Mouse (Mus musculus) heart, embryonic 15.5 days (tissue): Measurements from ENCODE around the gene Pmepa1. TPM values are rescaled to one million over a fixed set of nuclear protein-coding genes. Genes with fewer than 3 reads are reported as not detected.

ENCODE experiments used
- ATAC-seq: fragments of 200-750 bp; cut with Nextera tagmentation; replicated peaks from 2 replicates; pipeline ENCODE4 v1.8.0; 2017; ENCODE audit warnings: low read depth, moderate TSS enrichment; ENCODE audit not compliant: insufficient number of reproducible peaks, insufficient read depth, low FRiP score
- H3K27ac ChIP-seq: fragments of 300-500 bp; sonication (generic); 2 replicates; pipeline ENCODE4 v1.5.1; 2015; ENCODE audit warnings: mild to moderate bottlenecking, inconsistent platforms
- H3K27me3 ChIP-seq: fragments of 300-500 bp; sonication (generic); 2 replicates; pipeline ENCODE4 v1.6.1; 2015; ENCODE audit warnings: inconsistent platforms
- H3K36me3 ChIP-seq: fragments of 300-500 bp; sonication (generic); 2 replicates; pipeline ENCODE4 v1.6.1; 2015; ENCODE audit warnings: mild to moderate bottlenecking, inconsistent platforms
- H3K4me1 ChIP-seq: fragments of 300-500 bp; sonication (generic); replicated peaks from 2 replicates; pipeline ENCODE4 v1.6.1; 2015; ENCODE audit warnings: inconsistent platforms
- H3K4me2 ChIP-seq: fragments of 300-500 bp; sonication (generic); 2 replicates; pipeline ENCODE4 v1.6.1; 2015; ENCODE audit warnings: inconsistent platforms, mild to moderate bottlenecking, moderate library complexity
- H3K4me3 ChIP-seq: fragments of 300-500 bp; sonication (generic); 2 replicates; pipeline ENCODE4 v1.5.1; 2015; ENCODE audit warnings: mild to moderate bottlenecking, inconsistent platforms
- H3K9ac ChIP-seq: fragments of 300-500 bp; sonication (generic); 2 replicates; pipeline ENCODE4 v1.6.1; 2015; ENCODE audit warnings: mild to moderate bottlenecking, inconsistent platforms
- H3K9me3 ChIP-seq: fragments of 300-500 bp; sonication (generic); replicated peaks from 2 replicates; pipeline ENCODE4 v1.6.1; 2016; ENCODE audit warnings: inconsistent platforms
- WGBS: fragments of 180-500 bp; shearing (Covaris S2); methylation state at CpG from one replicate; pipeline ENCODE4 v1.1.7; 2015; ENCODE audit warnings: mixed read lengths; 5-methylcytosine and 5-hydroxymethylcytosine counted together
- polyA plus RNA-seq: library from polyadenylated mRNA; unstranded; fragments of >200 nt; fragmentation: Nextera tagmentation; extraction: Ambion mirVana; gene quantifications from 2 replicates; pipeline ENCODE4 v1.2.1, GENCODE M21; 2015

Gene Pmepa1
- polyA plus RNA-seq, 1 experiment from 2014 or later, result 4.6 TPM

DNA sequence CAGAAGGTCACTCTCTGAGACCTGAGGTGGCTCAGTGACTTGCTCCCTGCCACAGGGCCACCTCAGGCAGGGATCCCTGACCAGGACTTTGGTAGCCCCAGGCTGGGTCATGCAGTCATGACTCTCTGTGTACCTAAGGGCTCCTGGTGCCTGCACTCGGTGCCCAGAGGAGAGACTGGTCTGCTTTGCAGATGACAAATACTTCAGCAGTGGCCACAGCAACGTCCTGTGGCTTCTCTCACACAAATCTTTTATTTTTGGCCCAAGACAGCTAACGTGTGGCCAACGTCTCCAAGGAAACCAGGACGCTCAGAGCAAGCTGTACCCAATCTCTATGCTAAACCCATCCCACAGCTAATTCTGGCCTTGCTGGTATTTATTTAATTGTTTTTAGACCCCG is 16.7 kb upstream of the Pmepa1 start:
- no peak overlapping the region for H3K4me2 ChIP-seq
- no peak overlapping the region for H3K9ac ChIP-seq
- H3K27me3 ChIP-seq, result no peaks in the 10 kb centered on the region
- no peaks in the 10 kb centered on the region for H3K9me3 ChIP-seq
- H3K4me1 ChIP-seq, result no peaks in the 10 kb centered on the region
- H3K36me3 ChIP-seq, result no peaks in the 10 kb centered on the region
- H3K4me3 ChIP-seq, result no peak overlapping the region
- 67% methylated on average over 6 of the region's 6 CpGs for WGBS
- ATAC-seq, result no peak
- H3K27ac ChIP-seq, result no peak overlapping the region

DNA sequence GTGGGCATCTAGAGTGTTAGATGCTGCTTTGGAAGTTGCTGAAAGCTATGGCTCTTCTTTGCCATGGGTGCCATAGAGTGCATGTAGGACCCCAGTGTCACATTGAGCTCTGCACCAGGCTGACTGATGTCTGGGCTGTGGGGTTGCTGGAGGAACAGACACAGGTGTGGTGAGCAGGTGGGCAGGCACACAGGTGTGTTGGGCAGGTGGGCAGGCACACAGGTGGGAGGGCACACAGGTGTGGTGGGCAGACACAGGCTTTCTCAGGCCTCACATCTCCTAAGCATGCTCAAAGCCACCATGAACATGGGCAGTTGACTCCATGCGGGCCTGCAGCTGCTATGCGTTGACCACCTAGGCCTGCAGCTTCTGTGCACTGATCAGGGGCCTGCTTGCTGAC is 16.2 kb upstream of the Pmepa1 start:
- H3K4me2 ChIP-seq, result no peak overlapping the region
- H3K9me3 ChIP-seq, result no peaks in the 10 kb centered on the region
- no peaks in the 10 kb centered on the region for H3K36me3 ChIP-seq
- no peak for ATAC-seq
- H3K27ac ChIP-seq, result no peak overlapping the region
- H3K4me1 ChIP-seq, result no peaks in the 10 kb centered on the region
- no peak overlapping the region for H3K9ac ChIP-seq
- no peaks in the 10 kb centered on the region for H3K27me3 ChIP-seq
- H3K4me3 ChIP-seq, result no peak overlapping the region
- 83% methylated on average over 2 of the region's 2 CpGs for WGBS

DNA sequence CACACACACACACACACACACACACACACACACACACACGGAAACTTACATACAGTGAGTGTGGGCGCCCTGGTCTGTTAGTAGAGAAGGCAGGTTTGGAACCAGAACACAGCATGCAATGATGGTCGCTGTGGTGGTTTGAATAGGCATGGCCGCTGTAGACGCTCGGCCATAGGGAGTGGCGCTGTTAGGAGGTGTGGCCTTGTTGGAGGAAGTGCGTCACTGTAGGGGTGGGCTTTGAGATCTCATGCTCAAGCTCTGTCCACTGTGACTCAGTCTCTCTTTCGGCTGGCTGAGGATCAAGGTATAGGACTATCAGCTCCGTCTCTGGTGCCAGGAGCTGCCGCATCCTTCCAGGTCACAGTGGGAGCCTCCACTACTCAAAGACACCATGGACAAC is 14.6 kb upstream of the Pmepa1 start:
- H3K36me3 ChIP-seq, result no peaks in the 10 kb centered on the region
- no peak overlapping the region for H3K27ac ChIP-seq
- no peaks in the 10 kb centered on the region for H3K9me3 ChIP-seq
- H3K9ac ChIP-seq, result no peak overlapping the region
- no peak overlapping the region for H3K4me2 ChIP-seq
- ATAC-seq, result no peak
- no peak overlapping the region for H3K4me3 ChIP-seq
- H3K4me1 ChIP-seq, result no peaks in the 10 kb centered on the region
- WGBS, result 94% methylated on average over 11 of the region's 11 CpGs
- no peaks in the 10 kb centered on the region for H3K27me3 ChIP-seq

DNA sequence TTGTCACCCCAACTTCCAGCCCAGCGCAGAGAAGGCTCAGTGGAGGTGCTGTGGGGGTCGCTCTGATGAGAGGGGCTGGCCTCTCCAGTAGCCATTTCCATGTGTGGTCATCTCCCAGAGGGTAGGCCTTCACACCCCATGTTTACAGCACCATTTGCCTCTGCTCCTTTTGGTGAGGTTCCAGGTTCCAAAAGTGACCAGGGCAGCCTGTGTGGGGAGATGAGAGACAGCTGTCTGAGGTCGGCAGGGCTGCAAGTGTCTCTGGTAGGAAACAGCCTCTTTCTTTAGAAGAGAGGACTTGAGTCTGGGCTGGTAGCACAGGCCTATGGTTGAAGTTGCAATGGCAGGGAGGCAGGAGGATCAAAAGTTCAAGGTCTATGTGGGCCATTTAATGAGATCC is 13.6 kb upstream of the Pmepa1 start:
- H3K36me3 ChIP-seq, result no peaks in the 10 kb centered on the region
- WGBS, result 59% methylated on average over 3 of the region's 3 CpGs
- no peak overlapping the region for H3K4me2 ChIP-seq
- H3K9me3 ChIP-seq, result no peaks in the 10 kb centered on the region
- ATAC-seq, result no peak
- H3K4me3 ChIP-seq, result no peak overlapping the region
- H3K9ac ChIP-seq, result no peak overlapping the region
- no peaks in the 10 kb centered on the region for H3K27me3 ChIP-seq
- H3K27ac ChIP-seq, result no peak overlapping the region
- H3K4me1 ChIP-seq, result no peaks in the 10 kb centered on the region

DNA sequence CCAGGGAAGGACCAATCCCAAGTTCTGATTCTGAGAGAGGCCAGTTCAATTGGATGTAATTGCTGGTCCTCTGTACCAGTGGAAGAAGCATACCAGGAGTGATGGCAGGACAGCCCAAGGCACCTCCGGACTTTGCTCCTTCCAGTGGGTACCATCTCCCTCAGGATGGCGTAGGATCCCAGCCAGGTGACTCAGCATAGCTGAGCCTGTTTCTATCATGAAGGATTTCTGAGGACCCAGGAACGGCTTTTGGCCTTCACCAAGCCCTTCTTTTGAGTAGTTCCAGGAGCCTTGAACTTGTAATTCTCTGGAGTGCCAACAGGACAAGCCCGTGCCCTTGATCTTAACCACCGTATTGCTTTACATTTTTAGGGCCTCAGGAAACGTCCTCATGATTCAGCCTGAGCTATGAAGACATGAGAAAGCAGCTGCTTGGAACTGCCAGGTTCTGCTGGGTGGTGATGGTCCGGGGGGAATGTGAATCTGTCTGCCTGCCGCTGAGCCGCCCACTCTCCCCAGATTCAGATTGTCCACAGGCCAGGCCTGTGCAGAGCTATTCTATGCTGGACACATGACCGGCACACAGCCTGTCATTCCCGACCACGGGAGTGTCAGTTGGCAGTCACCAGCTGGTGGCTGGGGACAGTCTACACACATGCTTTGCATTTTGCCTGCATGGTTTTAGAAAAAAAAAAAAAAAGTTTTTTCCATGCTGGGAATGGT is 9.6 kb upstream of the Pmepa1 start:
- Histone ChIP-seq H3K4me1 (peaks cover 10% of the 10 kb centered on the region), H3K9me3 (no peaks in the 10 kb centered on the region), H3K9ac (no peak overlapping the region), H3K27me3 (no peaks in the 10 kb centered on the region), H3K27ac (no peak overlapping the region), H3K4me2 (no peak overlapping the region), H3K4me3 (no peak overlapping the region), H3K36me3 (no peaks in the 10 kb centered on the region)
- 82% methylated on average over 12 of the region's 12 CpGs for WGBS
- ATAC-seq, result no peak

DNA sequence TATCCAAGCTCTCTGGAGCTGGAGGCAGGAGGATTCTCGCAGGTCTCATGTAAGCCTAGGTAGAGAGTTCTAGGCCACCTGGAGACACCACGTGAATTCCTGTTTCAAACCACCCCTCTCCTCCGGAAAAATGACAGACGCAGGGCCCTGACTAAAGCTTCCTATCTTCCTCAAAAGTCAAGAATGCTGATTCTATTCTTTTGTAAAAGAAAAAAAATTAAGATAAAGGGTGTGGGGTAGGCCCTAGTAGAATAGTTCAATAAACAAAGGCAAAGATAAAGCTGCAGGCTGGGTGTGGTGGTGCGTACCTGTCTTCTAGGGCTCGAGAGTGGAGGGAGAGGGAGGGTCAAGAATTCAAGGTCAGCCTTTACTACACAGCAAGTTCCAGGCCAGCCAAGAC is 8.4 kb upstream of the Pmepa1 start:
- no peaks in the 10 kb centered on the region for H3K36me3 ChIP-seq
- H3K9ac ChIP-seq, result no peak overlapping the region
- H3K27me3 ChIP-seq, result no peaks in the 10 kb centered on the region
- no peaks in the 10 kb centered on the region for H3K9me3 ChIP-seq
- 75% methylated on average over 6 of the region's 6 CpGs for WGBS
- no peak overlapping the region for H3K27ac ChIP-seq
- no peak overlapping the region; the same call in 1 of the 2 replicates for H3K4me2 ChIP-seq
- ATAC-seq, result no peak
- H3K4me1 ChIP-seq, result peaks cover 13% of the 10 kb centered on the region
- no peak overlapping the region for H3K4me3 ChIP-seq

DNA sequence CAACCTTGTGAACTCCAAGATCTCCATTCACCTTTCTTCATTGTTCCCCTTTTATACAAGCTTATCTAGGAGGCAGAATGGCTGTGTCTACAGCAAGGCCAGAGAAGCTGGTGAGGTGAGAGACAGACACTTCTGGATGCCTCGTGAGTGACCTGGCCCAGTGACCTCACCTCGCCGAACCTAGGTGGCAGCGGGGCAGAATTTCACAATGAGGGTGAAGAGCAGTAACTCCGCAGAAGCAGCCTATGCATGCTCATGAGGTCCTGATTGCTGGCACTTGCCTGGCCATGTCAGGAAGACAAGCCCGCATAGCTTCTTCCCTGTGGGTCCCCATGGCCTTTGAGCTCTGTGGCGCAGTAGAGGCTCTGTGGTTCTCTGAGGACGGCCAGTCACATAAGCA is 5.9 kb upstream of the Pmepa1 start:
- H3K27ac ChIP-seq, result no peak overlapping the region
- no peak overlapping the region for H3K4me3 ChIP-seq
- no peak for ATAC-seq

DNA sequence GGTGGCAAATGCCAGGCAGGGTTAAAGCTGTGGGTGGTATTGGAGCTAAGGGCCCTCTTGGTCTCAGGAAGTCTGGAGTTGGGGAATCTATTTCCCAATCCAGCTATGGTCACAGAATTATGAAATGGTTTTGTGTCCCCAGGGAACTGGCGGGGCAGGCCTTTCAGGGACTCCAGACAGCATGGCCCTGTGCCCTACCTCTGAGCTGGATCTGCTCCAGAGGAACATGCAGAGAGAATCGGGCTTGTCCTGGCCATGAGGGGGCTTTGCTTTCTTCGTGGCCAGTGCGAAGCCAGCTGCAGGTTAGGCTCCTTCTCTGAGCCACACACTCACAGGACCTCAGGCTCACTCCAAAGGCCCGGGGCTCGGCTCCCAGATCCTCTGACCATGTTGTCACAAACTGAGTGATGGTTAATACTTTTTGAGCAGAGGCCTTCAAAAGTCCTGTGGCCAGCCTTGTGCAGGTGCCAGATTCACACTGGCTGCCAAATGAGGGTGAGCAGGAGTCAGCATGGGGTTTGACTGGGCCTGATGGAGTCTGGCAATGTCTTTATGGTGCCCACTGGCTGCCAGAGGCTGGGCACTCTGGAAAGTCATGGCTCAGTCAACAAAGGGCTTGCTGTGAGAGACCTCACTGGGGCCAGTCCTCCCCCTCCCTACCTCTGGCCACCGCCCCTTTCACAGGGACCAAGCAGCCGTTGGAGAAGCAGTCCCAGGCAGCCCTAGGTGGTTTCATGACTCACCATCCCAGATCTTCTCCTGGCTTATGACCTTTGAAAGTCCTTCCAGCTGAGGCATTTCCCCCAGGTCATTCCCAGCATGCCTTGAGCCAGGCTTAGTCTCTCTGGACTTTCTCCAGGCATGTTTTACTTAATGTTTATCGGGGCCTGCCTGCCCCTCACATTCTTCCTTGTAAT is 4.9 kb upstream of the Pmepa1 start:
- ATAC-seq, result no peak
- Histone ChIP-seq H3K27me3 (no peaks in the 10 kb centered on the region), H3K36me3 (no peaks in the 10 kb centered on the region), H3K4me2 (no peak overlapping the region), H3K4me3 (no peak overlapping the region), H3K9me3 (no peaks in the 10 kb centered on the region), H3K9ac (no peak overlapping the region), H3K4me1 (peaks cover 22% of the 10 kb centered on the region), H3K27ac (peak overlapping the region; percentile 43; the same call in 1 of the 2 replicates)
- 60% methylated on average over 9 of the region's 9 CpGs for WGBS

More for the DNA sequence above, 5.9 kb upstream of the Pmepa1 start:
- no peak overlapping the region for H3K9ac ChIP-seq
- H3K9me3 ChIP-seq, result no peaks in the 10 kb centered on the region
- peaks cover 17% of the 10 kb centered on the region for H3K4me1 ChIP-seq
- no peak overlapping the region for H3K4me2 ChIP-seq
- 86% methylated on average over 8 of the region's 8 CpGs for WGBS
- no peaks in the 10 kb centered on the region for H3K36me3 ChIP-seq
- H3K27me3 ChIP-seq, result no peaks in the 10 kb centered on the region

DNA sequence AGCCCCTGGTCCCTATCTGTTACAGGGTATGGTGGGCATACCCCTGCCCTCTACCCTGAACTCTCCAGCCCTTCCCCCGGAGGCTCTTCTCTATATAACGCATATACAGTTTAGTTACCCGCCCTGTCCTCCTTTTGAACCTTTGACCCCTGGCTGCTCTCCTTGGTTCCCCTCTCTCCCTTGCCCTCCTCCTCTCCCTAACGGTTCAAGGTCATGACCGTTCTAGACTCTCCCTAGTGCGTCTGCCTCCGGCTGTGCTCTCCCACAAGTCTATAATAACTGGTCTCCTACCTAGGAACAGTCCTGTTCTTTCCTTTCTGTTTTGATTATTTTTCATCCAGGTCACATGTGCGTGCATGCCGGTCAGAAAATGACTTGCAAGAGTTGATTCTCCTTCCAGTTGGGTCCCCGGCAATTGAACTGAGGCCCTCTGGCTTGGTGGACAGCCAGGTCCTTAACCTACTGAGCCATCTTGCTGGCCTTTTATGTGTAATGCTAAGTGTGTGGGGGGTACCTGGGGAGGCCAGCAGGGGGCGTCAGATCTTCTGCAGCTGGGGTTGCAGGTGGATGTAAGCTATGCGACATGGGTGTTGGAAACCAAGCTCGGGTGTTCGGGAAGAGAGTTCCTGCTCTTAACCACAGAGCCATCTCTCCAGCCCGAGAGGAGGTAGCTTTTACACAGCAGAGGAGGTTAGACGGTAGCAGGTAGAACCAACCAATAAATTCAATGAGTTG is 2.7 kb upstream of the Pmepa1 start:
- Histone ChIP-seq H3K27ac (no peak overlapping the region), H3K27me3 (no peaks in the 10 kb centered on the region), H3K4me1 (peaks cover 32% of the 10 kb centered on the region), H3K36me3 (no peaks in the 10 kb centered on the region), H3K9me3 (no peaks in the 10 kb centered on the region), H3K9ac (no peak overlapping the region), H3K4me2 (no peak overlapping the region), H3K4me3 (no peak overlapping the region)
- ATAC-seq, result no peak
- 73% methylated on average over 16 of the region's 16 CpGs for WGBS

DNA sequence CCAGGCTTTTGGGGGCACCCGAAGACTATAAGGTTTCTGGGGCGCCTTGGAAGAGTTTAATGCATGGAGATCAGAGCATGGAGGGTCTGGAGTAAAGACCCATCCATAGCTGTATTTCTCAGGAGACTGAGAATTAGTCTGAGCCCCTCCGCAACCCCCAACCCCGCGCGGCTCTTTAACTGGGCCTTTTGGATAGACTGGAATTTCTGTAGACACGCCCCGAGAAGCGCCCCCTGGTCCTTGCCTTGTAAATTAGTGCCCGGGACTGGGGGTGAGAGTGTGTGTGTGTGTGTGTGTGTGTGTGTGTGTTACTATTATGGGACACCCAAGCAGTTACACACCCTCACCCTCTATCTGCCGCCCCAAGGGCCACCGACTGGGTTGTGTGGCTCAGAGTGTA is 526 bp upstream of the Pmepa1 start:
- 4% methylated on average over 12 of the region's 12 CpGs for WGBS
- H3K27me3 ChIP-seq, result no peaks in the 10 kb centered on the region
- H3K4me3 ChIP-seq, result peak overlapping the region; percentile 92
- H3K4me1 ChIP-seq, result peaks cover 52% of the 10 kb centered on the region
- H3K9ac ChIP-seq, result peak overlapping the region; percentile 99
- H3K9me3 ChIP-seq, result no peaks in the 10 kb centered on the region
- H3K27ac ChIP-seq, result peak overlapping the region; percentile 94
- H3K36me3 ChIP-seq, result no peaks in the 10 kb centered on the region
- H3K4me2 ChIP-seq, result peak overlapping the region; percentile 77
- peak; percentile 2; the same call in 1 of the 2 replicates for ATAC-seq
